Mouse (Mus musculus) c-Kit-positive CD71-positive TER-119-positive erythroid progenitor cells, embryonic 14.5 days (primary cell): ENCODE measurements around the gene Magi2.
"Not testable (repeated sequence)": the region's sequence is repeated elsewhere in the genome, so short reads cannot be mapped to it uniquely, and the experiment has no call there.

ENCODE experiments used
- DNase-seq: peaks from one replicate; pipeline ENCODE4 v3.0.0-alpha.2; 2013; ENCODE audit warnings: low spot score

Gene Magi2

GRCm38 (mm10) chr5:20508609-20509008 lies 1281.8 kb downstream of the Magi2 start:
- no peak for DNase-seq

DNA sequence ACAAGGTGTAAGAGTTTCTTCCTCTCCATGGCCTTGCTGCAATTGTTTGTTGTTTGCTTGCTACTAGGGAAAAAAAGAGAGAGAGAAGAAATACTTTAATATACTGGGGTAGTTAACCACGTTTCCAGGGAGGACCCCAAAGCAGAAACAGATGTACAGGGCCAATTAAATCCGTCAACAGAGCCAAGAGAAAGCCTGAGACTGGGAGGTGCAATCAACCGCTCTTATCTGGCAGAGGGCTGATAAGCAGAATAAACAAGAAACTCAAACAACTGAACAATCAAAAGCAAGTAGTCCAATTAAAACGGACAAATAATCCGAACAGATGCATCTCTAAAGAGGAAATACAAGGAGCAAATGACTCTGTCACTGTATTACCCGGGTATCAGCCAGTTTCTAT lies 1282.8 kb downstream of the Magi2 start:
- DNase-seq: no peak

DNA sequence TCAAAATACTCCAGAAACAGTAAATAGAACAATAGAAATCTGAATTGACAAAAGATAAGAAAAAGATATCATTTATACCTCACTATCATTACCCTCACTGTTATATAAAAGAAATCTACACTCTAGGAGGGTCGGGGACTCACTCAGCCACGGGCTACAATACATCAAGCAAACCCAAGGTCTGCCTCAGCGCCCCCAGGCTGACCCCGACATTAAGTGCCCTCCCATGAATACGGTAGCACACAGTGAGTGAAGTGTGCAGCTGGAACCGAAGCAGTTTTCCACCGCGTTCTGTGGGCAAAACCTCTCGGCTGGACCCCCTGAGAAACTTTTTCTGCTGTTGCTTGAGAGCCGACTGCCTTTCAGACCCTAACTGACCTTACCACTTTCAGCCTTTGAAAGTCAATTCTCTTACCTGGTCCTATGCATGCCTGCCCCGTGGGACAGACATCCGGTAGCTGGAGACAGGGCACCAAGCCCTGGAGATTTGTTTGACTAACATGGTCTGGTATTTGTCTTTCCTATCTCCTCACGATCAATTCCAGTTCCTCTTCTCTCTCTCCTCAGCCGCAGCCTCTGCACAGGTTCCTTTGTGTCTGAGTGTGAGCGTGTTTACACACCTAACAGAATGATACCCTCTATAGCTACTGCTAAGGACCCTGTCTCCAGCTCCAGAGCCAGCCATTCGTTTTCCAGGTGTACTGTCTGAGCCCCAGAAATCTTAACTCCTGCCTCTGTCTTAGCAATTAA lies 1285.7 kb downstream of the Magi2 start:
- no peak for DNase-seq

- no peak for DNase-seq
Observed at GRCm38 (mm10) chr5:20521639-20522038, 1294.8 kb downstream of the Magi2 start.

- DNase-seq: no peak
Observed at GRCm38 (mm10) chr5:20522047-20522446, 1295.2 kb downstream of the Magi2 start.

- no peak for DNase-seq
Observed at GRCm38 (mm10) chr5:20523776-20524175, 1296.9 kb downstream of the Magi2 start.

DNA sequence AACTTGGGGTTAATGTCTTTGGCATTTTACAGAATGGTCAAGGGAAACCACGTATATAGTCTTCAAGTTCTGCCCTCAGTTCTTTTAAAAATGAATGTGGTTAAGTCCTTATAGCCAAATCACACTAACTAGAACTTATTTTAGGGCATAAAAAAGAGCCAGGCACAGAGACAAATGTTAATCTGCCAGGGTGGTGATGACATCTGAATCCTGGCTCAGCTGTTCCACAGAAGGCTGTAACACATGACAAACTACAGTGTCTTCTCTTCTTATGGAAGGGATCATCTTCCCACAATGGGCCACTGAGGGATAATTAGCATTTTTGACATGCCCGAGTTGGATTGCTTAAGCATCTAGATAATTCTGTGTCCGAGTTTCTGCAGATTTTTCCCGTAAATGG lies 1299.8 kb downstream of the Magi2 start:
- DNase-seq: not testable (repeated sequence)

GRCm38 (mm10) chr5:20536544-20536943 lies 1309.7 kb downstream of the Magi2 start:
- DNase-seq: no peak

GRCm38 (mm10) chr5:20537369-20538022 lies 1310.7 kb downstream of the Magi2 start:
- no peak for DNase-seq

DNA sequence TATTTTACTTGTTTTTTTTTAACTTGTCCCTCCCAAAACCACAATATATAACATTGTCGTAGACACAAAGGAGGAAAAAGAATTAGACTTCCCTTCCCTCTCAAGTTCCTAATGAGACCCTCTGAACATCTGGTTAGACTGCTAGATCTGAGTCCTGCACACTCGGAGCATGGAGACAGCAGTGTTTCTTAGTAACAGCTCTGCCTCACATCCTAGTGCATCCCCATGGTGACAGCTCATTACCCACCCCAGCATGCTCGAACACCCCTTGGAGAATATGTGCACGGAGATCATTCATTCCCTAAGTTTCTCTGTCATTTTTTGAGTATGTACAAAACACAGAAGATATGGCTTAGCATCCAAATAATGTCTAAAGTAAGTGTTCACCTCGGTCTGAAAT lies 1317.5 kb downstream of the Magi2 start:
- DNase-seq: no peak

DNA sequence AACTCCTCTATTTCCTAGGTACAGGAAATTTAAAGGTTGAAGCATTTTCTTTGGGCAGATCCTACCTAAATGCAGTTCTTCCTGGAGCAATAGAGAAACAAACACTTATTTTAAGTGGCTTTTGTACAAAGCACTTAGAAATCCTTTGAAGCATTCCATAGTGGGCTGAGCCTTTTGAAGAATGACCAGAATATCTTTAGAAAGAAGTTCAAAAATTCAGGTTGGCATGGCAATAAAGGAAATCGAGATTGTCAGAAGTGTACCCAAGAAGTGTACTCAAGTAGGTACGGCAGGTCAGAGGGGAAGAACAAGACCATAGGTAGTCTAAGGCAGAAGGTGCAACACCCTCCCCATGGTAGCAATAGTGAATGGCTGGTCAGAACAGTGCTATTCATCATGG lies 1332.5 kb downstream of the Magi2 start:
- no peak for DNase-seq

GRCm38 (mm10) chr5:20559821-20560220 lies 1333.0 kb downstream of the Magi2 start:
- DNase-seq: no peak

DNA sequence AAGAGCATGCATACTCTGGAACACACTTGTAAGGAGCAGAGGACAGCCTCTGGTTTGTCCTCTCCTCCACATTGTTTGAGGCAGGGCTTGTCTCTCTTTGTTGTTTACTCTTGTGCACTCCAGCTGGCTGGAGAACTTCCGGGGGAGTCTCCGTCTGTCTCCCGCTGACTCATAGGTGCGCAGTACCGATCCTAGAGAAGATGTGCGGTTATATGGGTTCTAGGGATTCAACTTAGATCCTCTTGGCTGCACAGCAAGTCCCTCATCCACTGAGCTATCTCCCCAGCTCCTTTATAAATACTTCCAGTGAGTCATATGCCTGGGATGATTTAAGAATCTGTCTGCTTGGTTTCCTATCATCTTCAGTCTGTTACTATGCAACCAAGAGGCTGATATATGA lies 1341.6 kb downstream of the Magi2 start:
- no peak for DNase-seq

DNA sequence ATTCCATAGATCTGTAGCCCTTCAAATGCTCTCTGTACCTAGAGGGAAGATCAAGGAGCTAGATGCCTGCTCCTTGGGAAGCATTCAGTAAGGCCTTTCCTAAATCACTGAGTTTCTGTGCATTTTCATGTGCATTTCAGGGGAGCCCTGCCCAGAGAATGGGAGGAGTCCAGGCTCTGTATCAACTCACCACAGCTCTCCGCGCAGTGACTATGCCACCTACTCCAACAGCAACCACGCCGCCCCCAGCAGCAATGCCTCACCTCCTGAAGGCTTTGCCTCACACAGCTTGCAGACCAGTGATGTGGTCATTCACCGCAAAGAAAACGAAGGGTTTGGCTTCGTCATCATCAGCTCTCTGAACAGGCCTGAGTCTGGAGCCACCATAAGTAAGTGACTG lies 1342.1 kb downstream of the Magi2 start:
- no peak for DNase-seq

DNA sequence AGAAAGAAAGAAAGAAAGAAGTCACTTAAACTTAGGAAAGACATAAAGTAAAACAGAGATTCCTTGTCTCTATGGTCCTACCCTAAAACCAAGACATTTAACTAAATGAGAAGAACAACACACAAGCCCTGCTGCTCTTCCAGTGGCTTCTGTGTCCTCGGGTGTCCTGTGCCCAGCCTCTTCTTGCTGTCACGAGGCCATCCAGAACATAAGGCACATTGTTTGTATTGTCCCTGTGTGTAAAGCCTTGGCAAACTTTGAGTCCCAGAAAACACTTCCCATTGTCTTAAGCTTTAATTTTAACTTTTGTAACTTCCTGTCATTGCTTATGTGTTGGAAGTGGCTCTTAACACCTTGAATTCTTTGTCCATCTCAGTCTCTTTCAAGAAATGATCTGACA lies 1348.0 kb downstream of the Magi2 start:
- DNase-seq: no peak

GRCm38 (mm10) chr5:20575798-20576197 lies 1349.0 kb downstream of the Magi2 start:
- no peak for DNase-seq

DNA sequence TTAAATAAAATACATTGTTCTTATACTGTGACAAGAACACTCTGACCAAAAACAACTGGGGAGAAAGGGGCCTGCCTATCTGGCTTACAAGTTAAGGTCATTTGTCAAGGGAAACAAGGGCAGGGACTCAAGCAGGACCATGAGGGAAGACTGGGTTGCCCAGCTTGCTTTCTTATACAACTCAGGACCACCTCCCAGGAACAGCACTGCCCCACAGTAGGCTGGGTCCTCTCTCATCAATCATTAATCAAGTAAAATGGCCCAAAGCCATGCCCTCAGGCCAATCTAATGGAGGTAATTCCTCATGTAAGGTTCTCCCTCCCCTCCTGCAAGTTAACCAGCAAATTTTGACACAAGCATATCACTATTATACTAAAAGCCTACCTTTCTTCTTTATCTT lies 1349.4 kb downstream of the Magi2 start:
- no peak for DNase-seq

DNA sequence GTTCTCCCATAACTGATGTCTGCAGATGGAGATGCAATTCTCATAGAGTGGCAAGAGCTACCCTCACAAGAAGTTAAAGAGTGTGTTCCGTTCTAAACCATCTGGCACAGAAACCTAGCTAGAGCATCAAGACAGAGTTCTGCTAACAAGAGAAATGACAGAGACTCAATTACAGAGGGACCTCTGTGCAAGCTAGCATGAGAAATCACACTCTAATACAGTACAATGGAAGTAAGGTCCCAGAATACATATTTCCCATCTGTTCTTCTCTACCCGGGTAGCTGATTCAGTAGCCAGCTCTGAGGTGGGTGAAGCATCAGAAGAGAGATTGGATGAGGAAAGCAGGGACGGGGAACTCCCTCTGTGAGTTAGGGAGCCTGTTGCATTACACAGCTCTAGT lies 1351.8 kb downstream of the Magi2 start:
- DNase-seq: no peak

GRCm38 (mm10) chr5:20580619-20581018 lies 1353.8 kb downstream of the Magi2 start:
- DNase-seq: no peak

GRCm38 (mm10) chr5:20582995-20583435 lies 1356.2 kb downstream of the Magi2 start:
- no peak for DNase-seq

DNA sequence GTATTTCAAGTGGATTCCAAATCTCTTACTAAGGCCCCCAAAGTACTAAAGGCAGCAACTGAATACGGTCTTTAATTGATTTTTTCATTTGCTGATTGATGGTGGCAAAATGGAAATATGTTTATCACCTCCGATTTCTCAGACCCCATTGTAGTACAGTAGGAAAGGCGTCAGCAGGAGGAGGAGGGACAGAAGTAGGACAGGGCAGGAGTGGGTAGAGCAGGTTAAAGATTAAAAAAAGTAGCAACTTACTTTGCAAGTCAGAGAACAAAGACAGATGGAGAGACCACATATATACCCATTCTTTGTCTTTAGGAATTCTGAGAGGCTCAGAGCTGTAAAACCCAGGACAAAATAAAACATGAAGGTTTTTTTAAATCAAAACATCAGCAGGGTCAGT lies 1356.8 kb downstream of the Magi2 start:
- DNase-seq: no peak

- no peak for DNase-seq
Observed at GRCm38 (mm10) chr5:20584769-20585168, 1357.9 kb downstream of the Magi2 start.

DNA sequence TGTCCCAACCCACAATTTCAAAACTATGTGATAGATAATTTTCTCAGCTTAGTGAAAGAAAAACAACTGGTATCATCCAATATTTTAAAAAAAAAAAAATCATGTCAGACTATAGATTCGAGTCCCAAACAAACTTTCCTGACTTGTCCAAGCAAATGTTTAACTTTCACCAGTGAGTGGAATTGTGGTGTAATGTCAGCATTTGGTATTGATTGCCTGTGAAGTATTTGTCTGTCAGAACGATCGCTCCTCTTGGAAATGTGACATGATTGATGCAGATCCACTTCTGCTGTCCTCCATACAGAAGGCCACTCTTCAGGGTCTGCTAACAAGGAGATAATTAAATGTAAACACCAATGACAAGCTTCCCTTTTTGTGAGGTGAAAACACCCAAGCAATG lies 1362.9 kb downstream of the Magi2 start:
- no peak for DNase-seq

GRCm38 (mm10) chr5:20598196-20598595 lies 1371.4 kb downstream of the Magi2 start:
- no peak for DNase-seq
